Mouse (Mus musculus) erythroblast, embryonic 14.5 days (primary cell): ENCODE data around the gene Olfr1289.

Source experiments
- GATA1 ChIP-seq: IDR thresholded peaks from 2 replicates; pipeline ENCODE4 v1.6.1; 2012; ENCODE audit warnings: low read length, inconsistent platforms, mixed read lengths
- TAL1 ChIP-seq: IDR thresholded peaks from 3 replicates; pipeline ENCODE4 v1.6.1; 2012; ENCODE audit warnings: low read length, inconsistent platforms, mixed read lengths

GRCm38 (mm10) chr2:111517451-111517850, 36.8 kb downstream of the Olfr1289 start:
- no peak for TF ChIP-seq TAL1
- no peak for TF ChIP-seq GATA1
